Mouse (Mus musculus): Measurements from ENCODE around the gene Atf5. TPM values are rescaled to one million over a fixed set of nuclear protein-coding genes. Genes with fewer than 3 reads are reported as not detected.
A peak's percentile ranks its signal among the peaks of the same experiment; 100 is the strongest.

Atf5 gene
- total RNA-seq, 1 experiment, result 16.9 TPM

DNA sequence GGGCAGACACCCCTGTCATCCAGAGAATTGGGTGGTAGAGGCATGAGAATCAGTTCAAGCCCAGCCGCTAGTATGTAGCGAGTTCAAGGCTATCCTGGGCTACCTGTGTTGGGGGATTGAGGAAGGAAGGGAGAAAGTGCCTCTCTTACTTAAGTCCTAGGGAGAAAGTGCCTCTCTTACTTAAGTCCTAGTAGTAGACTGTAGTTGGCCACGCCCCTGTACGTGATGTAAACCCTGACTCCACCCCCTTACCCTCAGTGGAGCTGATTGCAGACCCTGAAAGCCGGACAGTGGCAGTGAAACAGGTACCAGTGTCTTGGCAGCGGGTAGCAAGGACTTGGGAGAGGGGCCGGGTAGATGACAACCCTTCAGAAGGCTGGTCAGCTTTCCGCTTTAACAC is 41.4 kb upstream of the Atf5 start:
- H3K4me1 ChIP-seq (ENCODE audit: control insufficient read depth in 2 of 2, insufficient read depth in 2 of 2, low read length in 2 of 2, poor library complexity in 1 of 2), result peaks cover 7 to 17% of the 10 kb centered on the region in 2 experiments
- H3K9ac ChIP-seq (ENCODE audit: insufficient read depth, low read depth, low read length, poor library complexity, severe bottlenecking), result no peak overlapping the region; the same call in 1 of the 2 replicates
- no peak for DNase-seq (ENCODE audit: low read depth, low spot score)
- in situ Hi-C loops (cut with MboI; ENCODE audit: low sequenced_read_pairs in 2 of 2, unreplicated experiment in 2 of 2), result no loop called here
- H3K27ac ChIP-seq (ENCODE audit: insufficient read depth, low read depth, low read length, poor library complexity, severe bottlenecking), result no peak overlapping the region
- no peaks in the 10 kb centered on the region for H3K9me3 ChIP-seq (ENCODE audit: control insufficient read depth, insufficient read depth, low read depth, low read length)
- no peak for TF ChIP-seq ZNF384 (IDR thresholded peaks at IDR 0.05; ENCODE audit: low read depth, low read length)
- TF ChIP-seq ZC3H11A (IDR thresholded peaks at IDR 0.05; ENCODE audit: borderline replicate concordance, low read depth, low read length), result no peak
- TF ChIP-seq CHD2 (IDR thresholded peaks at IDR 0.05; ENCODE audit: low read depth, low read length), result no peak
- TF ChIP-seq MAFK (IDR thresholded peaks at IDR 0.05; ENCODE audit: insufficient read depth, low read depth, low read length), result no peak
- TF ChIP-seq HCFC1 (IDR thresholded peaks at IDR 0.05; ENCODE audit: borderline replicate concordance, insufficient read depth, low read length), result no peak
- H3K36me3 ChIP-seq (ENCODE audit: control insufficient read depth, insufficient read depth, low read length, poor library complexity, severe bottlenecking), result peaks cover 15% of the 10 kb centered on the region; the same call in 1 of the 2 replicates
- peak overlapping the region; percentile 99 for H3K4me3 ChIP-seq (ENCODE audit: insufficient read depth in 1 of 2, low read depth in 1 of 2, low read length in 2 of 2, poor library complexity in 1 of 2, severe bottlenecking in 1 of 2)

DNA sequence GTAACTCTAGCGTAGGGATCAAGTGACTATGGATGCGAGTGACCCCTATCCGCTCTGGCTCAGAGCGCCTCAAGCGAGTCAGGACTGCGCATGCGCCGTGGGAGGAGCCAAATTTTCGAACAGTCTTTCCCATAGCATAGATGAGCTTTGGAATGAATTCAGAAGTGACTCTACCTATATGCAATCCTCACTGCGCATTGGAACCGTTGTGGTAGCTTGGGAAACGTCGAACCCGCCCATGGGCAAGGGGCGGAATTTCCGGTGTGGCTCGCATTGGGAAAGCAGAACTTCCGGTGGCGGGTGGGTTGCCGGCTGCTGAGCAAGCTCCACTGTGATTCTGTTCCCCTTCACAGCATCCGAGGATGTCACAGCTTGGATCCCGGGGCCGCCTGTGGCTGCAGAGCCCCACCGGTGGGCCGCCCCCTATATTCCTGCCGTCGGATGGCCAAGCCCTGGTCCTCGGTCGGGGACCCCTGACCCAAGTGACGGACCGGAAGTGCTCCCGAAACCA is 40.6 kb upstream of the Atf5 start, which contains the start of gene Pnkp:
Pnkp (plus strand) TSS at position 98 of the 511 bp plus-strand sequence.
- Histone ChIP-seq H3K4me3 (ENCODE audit: insufficient read depth in 1 of 2, low read depth in 1 of 2, low read length in 2 of 2, poor library complexity in 1 of 2, severe bottlenecking in 1 of 2) (peak within 1 kb of the TSS; percentile 99), H3K9ac (ENCODE audit: insufficient read depth, low read depth, low read length, poor library complexity, severe bottlenecking) (peak within 1 kb of the TSS; percentile 96), H3K27ac (ENCODE audit: insufficient read depth, low read depth, low read length, poor library complexity, severe bottlenecking) (peak within 1 kb of the TSS; percentile 78), H3K36me3 (ENCODE audit: control insufficient read depth, insufficient read depth, low read length, poor library complexity, severe bottlenecking) (peaks cover 8% of the 10 kb centered on the region; the same call in 1 of the 2 replicates), H3K4me1 (ENCODE audit: control insufficient read depth in 2 of 2, insufficient read depth in 2 of 2, low read length in 2 of 2, poor library complexity in 1 of 2) (peaks cover 7 to 21% of the 10 kb centered on the region in 2 experiments), H3K9me3 (ENCODE audit: control insufficient read depth, insufficient read depth, low read depth, low read length) (no peaks in the 10 kb centered on the region)
- in situ Hi-C loops (cut with MboI; ENCODE audit: low sequenced_read_pairs in 2 of 2, unreplicated experiment in 2 of 2), result no loop called here
- TF ChIP-seq HCFC1 (IDR thresholded peaks at IDR 0.05; ENCODE audit: borderline replicate concordance, insufficient read depth, low read length) (0 out of 2 replicates have a peak, but pooled peaks have one; percentile 23), MAFK (IDR thresholded peaks at IDR 0.05; ENCODE audit: insufficient read depth, low read depth, low read length) (0 out of 2 replicates have a peak, but pooled peaks have one; percentile 4), CHD2 (IDR thresholded peaks at IDR 0.05; ENCODE audit: low read depth, low read length) (no peak)
- DNase-seq (ENCODE audit: low read depth, low spot score), result peak; percentile 89

DNA sequence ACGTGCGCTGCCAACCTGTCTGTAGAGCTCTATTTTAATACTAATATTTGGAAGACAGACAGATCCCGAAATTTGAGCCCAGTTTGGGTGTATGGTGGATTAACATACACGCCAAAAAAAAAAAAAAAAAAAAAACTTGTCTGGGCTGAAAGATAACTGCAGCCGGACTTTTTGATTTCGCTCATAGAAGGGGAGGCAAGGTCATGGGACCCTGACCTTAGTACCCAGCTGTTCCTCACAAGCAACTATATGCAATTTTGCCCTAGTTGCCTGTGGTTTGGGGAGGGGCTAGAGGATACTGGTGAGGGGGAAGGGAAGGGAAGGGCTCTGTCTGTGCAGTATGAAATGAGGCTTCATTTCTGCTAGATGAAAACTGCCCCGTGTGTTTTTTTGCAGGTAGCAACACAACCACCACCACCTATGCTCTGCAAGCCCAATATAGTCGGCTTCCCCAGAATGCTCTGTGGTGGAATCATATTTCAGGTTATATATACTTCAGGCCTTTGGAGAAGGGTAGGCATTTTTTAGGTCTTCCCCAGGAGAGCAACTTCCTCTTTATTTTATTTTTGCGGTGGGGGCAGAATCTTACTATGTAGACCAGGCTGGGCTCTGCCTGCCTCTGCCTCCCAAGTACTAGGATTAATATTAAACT is 39.9 kb upstream of the Atf5 start:
- in situ Hi-C loops (cut with MboI; ENCODE audit: low sequenced_read_pairs in 2 of 2, unreplicated experiment in 2 of 2), result no loop called here
- H3K9ac ChIP-seq (ENCODE audit: insufficient read depth, low read depth, low read length, poor library complexity, severe bottlenecking), result no peak overlapping the region; the same call in 1 of the 2 replicates

DNA sequence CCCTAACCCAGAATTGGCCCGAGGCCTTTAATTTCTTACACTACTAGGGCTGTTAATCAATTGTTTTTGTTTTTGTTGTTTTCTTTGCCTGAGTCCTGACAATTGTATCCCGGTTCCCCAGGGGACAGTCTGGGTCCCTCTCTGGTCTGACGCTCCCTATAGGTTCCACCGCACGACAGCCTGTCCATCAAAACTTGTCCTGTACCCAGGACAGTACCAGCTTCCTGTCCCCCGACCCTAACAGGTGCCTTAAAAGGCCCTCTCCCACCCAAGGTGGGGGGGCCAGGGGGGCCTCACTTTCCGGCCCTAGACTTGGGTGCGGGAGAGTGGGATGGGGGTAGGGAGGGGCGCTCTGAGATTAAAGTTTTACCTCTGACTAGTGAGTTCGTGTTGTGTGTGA is 38.6 kb upstream of the Atf5 start:
- Histone ChIP-seq H3K27ac (ENCODE audit: insufficient read depth, low read depth, low read length, poor library complexity, severe bottlenecking) (peak overlapping the region; percentile 64), H3K4me3 (ENCODE audit: insufficient read depth in 1 of 2, low read depth in 1 of 2, low read length in 2 of 2, poor library complexity in 1 of 2, severe bottlenecking in 1 of 2) (peak overlapping the region; percentile 79), H3K4me1 (ENCODE audit: control insufficient read depth in 2 of 2, insufficient read depth in 2 of 2, low read length in 2 of 2, poor library complexity in 1 of 2) (peaks cover 7 to 26% of the 10 kb centered on the region in 2 experiments), H3K36me3 (ENCODE audit: control insufficient read depth, insufficient read depth, low read length, poor library complexity, severe bottlenecking) (no peaks in the 10 kb centered on the region; the same call in 1 of the 2 replicates), H3K9ac (ENCODE audit: insufficient read depth, low read depth, low read length, poor library complexity, severe bottlenecking) (peak overlapping the region; percentile 83; the same call in 1 of the 2 replicates), H3K9me3 (ENCODE audit: control insufficient read depth, insufficient read depth, low read depth, low read length) (no peaks in the 10 kb centered on the region)
- in situ Hi-C loops (cut with MboI; ENCODE audit: low sequenced_read_pairs in 2 of 2, unreplicated experiment in 2 of 2), result no loop called here
- no peak for DNase-seq (ENCODE audit: low read depth, low spot score)
- TF ChIP-seq CHD2 (IDR thresholded peaks at IDR 0.05; ENCODE audit: low read depth, low read length) (no peak), HCFC1 (IDR thresholded peaks at IDR 0.05; ENCODE audit: borderline replicate concordance, insufficient read depth, low read length) (no peak), ZNF384 (IDR thresholded peaks at IDR 0.05; ENCODE audit: low read depth, low read length) (no peak), ZC3H11A (IDR thresholded peaks at IDR 0.05; ENCODE audit: borderline replicate concordance, low read depth, low read length) (no peak), MAFK (IDR thresholded peaks at IDR 0.05; ENCODE audit: insufficient read depth, low read depth, low read length) (no peak)

More for the DNA sequence above, 39.9 kb upstream of the Atf5 start:
- H3K27ac ChIP-seq (ENCODE audit: insufficient read depth, low read depth, low read length, poor library complexity, severe bottlenecking), result no peak overlapping the region
- H3K4me1 ChIP-seq (ENCODE audit: control insufficient read depth in 2 of 2, insufficient read depth in 2 of 2, low read length in 2 of 2, poor library complexity in 1 of 2), result peaks cover 7 to 23% of the 10 kb centered on the region in 2 experiments
- no peaks in the 10 kb centered on the region for H3K9me3 ChIP-seq (ENCODE audit: control insufficient read depth, insufficient read depth, low read depth, low read length)
- peak overlapping the region; percentile 99 for H3K4me3 ChIP-seq (ENCODE audit: insufficient read depth in 1 of 2, low read depth in 1 of 2, low read length in 2 of 2, poor library complexity in 1 of 2, severe bottlenecking in 1 of 2)
- no peak for DNase-seq (ENCODE audit: low read depth, low spot score)
- TF ChIP-seq ZC3H11A (IDR thresholded peaks at IDR 0.05; ENCODE audit: borderline replicate concordance, low read depth, low read length), result no peak
- 0 out of 2 replicates have a peak, but pooled peaks have one; percentile 42 for TF ChIP-seq ZNF384 (IDR thresholded peaks at IDR 0.05; ENCODE audit: low read depth, low read length)
- peaks cover 2% of the 10 kb centered on the region; the same call in 1 of the 2 replicates for H3K36me3 ChIP-seq (ENCODE audit: control insufficient read depth, insufficient read depth, low read length, poor library complexity, severe bottlenecking)

All from ES-E14 (cell line).